Mouse (Mus musculus) embryo, embryonic 10.5 days (tissue): ENCODE measurements around the gene Lpcat1.

Experiments used
- DNase-seq: peaks from one replicate; pipeline ENCODE4 v3.0.0-alpha.2; 2015; ENCODE audit warnings: low spot score

Lpcat1 gene

DNA sequence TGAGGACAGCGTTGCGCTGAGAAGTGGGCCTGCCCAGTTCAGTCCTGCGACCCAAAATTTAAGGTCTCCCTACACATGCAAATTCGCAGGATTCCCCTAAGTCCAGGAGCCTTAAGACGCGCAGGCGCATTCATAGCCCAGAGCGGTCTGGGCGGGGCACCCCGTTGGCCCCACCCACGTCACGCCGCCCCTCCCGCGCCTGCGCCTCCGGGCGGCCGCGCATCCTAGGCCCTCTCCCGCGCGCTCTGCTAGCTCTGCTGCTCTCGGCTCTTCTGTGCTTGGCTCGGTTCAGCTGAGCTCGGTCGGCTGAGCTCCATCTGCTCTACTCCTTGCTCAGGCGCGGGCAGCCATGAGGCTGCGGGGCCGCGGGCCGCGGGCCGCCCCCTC lies at the start of gene Lpcat1:
Lpcat1 (plus strand) TSS at position 164 of the 387 bp plus-strand sequence.
- peak; percentile 95 for DNase-seq

DNA sequence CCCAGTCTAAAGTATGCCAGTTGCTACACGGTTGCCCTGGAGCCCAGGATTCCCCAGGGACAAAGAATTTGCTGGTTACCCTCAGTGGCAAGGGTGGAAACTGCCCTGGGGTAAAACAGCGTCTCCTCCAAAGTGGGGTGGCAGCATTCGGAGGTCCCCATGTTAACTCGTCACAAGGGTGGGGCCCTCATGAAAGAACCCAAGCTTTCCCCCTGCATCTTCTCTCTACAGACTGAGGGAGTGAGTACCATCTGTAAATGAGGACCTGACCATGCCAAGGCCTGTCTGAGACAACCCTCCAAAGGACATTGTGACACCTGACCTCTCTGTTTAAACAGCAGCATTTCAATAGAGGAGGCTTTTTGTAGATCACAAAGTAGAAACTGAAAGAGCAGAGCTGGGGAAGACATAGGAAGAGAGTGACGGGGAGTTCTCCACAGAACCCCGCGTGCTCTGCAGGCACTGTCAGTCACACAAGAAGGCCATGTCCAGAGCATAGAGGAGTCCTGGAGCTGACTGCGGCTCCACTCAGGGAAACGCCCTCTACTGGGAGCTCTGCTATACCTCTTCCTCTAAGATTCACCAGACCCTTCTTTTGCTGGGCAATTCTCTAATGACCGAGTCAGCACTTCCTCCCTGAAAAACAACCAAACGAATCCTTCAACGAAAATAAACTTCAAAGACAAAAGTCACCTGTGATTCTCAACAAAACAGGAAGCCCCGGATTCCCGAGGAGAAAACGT lies 49.3 kb upstream of the Lpcat1 start:
- DNase-seq, result peak; percentile 64

DNA sequence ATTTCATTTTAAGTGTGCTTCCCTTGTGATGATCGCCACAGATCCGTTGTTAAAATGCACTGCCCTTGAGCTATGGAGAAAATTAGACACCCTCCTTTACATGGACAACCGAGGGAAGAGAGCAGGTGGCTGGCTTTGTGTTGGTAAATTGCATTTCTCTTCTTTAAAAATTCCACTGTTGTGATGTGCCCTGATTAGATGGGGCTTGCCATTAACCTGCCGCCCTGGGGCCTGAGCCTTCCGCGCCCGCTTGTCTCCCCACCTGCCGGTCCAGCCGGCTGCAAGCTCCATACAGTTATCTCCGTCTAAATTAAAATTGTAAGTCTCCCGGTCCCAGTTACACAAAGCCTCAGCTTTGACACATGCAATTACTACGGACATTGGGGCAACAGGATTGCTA lies 48.7 kb upstream of the Lpcat1 start:
- no peak for DNase-seq

DNA sequence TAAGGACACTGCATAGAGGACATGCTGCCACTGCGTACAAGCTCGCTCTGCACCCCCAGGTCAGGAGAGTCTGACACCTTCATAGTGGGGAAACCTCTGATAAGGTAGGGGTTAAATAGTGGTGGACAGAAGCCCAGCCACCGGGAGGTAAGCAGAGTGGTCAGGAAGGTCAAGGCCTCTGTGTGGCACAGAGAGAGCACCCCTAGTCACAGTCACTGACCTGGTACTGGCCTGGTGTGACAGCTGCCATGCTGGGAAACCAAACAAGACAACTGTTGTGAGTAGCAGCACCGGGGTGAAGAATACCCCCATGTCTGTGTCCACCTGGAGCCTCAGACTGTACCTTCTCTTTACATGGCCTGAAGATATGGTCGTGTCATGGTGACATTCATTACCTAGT lies 47.8 kb upstream of the Lpcat1 start:
- DNase-seq, result no peak

DNA sequence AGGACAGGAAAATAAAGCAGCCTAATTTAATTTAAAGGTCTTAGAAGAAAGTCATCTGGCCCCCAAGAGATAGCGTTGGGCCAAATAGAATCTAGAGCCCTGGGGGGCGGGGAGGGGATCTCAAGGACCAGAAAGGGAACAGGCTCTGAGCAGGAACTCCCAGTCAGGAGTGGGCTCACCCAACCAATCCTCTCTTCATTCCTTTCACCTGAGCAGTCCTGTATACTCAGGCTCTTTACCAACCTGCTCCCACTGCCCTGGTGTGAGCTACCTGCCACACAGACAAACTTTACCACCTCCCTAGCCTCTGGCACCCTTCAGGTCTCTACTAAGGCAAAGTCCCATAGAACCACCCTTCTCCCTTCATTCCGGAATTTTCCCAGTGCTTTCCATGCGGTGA lies 44.0 kb upstream of the Lpcat1 start:
- no peak for DNase-seq

DNA sequence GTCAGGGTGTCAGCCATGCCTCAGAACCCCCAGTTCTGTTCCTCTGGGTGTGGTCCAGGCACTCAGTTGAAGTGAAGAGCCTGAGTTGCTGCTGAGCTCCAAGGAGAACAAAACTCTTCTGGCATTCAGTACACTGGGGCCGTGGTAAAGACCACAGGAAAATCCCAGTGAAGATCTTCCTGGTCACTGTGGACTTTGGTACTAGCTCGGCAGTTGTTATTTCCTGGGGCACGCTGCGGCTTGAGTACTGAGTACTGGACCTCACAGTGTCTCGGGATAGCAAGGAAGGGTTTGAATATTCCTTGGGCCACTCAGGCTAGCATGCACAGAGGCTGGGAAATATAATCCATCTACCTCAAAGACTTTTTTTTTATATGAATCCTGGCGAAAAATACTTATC lies 42.0 kb upstream of the Lpcat1 start:
- DNase-seq, result no peak

DNA sequence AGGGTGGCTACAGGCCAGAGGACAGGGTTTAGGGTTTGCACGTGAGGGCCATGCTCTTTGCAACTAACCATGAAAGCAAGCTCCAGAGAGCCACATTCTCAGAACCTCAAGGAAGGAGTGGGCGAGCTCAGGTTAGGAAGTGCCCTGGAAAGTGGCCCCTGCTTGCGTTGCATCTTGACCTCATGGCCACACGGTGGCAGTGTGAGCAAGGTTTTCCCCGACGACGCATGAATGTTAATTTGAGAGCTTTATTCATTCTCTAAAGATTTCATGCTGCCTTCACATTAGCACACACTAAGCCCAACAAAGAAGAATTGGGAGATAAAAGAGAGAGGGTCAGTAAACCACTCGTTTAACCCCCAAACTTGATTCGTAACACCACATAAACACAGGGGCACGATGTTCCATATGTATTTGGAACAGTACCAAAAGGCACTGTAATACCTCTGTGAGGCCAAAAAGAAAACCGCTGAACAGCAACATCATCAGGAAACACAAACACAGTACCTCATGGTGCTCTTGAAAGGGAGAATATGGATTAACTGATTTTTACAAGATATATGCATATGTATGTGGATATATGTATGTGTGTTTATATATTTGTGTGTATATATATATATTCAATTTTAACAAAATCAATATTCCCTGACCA lies 41.0 kb upstream of the Lpcat1 start:
- DNase-seq, result peak; percentile 82

DNA sequence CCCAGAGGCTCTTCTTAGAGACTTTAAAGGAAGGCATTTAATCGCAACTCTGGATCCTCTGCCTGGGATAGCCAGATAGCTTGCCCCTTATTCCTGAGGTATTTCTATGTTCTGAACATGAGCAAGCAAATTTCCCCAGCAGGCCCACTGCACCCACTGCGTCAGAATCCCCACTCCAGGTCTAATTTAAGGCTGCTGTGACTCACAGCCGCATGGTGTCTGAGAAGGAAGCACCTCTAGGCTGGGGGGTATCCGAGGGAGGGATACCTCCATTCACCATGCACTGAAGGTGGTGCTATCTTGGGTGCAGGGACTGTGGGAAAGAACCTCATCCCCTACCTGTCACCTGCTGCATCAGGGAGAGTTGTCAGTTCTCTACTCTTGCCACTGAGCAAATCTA lies 40.4 kb upstream of the Lpcat1 start:
- DNase-seq, result no peak

DNA sequence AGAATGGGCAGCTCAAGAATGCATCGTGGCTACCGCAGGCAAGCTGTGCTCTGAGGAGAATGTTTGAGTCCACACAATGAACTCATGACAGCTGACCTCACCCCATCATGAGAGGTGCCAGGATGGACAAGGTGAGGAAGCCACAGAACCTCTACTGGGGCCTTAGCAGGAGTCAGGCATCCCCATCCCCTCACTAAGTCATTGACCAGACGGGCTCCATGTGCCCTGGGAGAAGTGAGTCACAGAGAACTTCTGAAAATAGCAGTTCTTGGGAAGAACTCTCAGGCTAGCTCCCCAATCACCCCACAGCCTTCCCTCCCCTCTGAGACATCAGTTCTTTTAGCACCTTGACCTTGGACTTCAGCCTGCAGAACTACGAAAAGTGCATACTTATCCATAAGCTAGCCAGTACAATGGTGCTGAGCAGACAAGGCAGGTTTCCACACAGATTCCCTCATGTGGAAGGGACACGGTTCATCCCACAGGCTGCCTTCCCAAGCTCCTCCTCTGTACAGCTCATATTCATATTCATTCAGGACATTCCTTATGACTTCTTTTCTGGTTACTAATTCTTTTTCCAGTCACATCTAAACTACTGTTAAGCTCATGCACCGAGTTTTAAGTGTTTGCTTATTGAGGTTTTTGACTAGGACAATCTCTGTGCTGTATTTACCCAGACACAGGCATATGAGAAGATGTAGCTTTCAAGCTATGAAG lies 37.2 kb upstream of the Lpcat1 start:
- DNase-seq, result no peak

DNA sequence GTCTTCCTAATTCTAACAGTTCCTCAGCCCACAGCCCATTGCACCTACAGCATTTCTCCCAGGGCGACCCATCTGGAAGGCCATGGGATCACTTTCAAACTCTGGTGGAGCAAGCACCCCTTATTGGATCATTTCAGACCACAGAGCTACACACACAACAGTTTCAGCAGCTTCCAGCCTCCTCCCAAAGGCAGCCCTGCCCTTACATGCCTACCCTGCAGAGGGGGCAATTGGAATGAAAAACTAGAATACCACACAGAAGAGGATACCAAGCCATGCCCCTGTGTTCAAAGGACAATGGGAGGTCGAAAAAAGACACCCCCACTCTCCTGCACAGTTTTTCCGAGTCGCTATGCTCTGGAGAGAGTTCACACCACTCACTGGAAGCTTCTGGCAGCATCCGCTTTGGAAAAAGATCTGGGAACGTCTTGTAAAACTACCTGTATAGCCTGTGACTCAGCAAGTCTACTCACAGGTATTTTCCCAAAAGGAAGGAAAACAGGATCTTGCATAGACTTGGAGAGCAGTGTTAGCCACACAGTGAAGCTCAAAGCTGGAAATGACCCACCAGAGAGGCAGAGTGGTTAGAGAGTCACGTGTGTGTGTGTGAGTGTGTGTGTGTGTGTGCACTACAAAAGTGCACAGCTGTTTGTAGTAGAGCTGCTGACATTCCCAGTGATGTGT lies 34.4 kb upstream of the Lpcat1 start:
- DNase-seq, result no peak

DNA sequence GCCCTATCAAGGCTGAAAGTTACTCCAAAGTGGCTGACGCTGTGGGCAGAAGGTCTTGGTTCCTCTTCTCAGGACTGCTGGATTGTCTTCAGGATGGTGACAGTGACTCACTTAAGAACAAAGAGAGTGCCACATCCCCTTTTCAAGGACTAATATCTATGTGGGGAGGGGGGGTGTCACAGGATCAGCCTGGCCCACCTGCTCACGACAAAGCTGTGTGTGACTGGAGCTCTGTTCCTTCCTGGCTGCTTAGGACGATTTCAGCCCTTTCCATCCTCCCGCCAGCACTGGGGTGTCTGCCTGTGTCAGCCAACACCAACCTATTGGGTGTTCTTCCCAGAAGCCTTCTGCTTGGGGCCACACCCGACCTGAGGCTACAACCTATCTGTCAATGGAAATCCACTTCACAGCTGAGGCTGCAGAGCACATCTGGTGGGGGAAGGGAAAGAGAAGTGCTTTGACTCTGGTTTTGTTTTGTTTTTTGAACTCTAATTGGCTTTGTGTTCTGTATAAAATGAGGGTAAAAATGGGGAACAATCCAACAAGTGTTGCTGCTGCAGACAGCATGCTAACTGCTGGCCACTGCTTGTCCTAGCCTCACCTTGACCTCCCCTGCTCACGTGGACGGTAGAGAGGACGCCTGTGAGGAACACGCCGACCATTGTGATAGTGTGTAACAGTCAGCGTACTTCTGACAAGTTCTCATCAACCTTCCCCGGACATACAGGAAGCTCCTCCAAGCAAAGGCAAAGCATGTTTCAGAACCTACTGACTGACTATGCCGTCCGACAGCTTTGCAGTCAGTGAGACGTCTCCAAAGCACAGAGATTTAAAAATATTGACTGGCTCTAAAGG lies 33.1 kb upstream of the Lpcat1 start:
- DNase-seq, result no peak

DNA sequence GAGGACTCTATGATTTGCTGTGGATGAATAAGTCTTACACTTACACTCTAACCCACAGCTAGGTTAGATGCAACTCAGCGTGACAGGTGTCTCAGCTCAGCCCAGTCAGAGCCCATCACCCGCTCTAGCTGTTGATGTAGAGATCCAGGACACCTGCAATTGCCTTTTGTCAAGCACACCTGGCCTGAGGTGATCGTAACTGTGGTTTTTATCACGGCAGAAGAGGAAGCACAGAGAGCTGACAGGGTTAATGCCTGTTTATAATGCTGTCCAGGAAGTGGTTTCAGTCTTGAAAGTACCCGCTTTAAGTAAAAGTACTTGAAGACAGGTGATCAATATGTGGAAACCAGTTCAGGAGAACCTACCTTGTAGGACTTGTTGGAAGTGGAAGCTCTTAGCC lies 32.3 kb upstream of the Lpcat1 start:
- DNase-seq, result no peak

DNA sequence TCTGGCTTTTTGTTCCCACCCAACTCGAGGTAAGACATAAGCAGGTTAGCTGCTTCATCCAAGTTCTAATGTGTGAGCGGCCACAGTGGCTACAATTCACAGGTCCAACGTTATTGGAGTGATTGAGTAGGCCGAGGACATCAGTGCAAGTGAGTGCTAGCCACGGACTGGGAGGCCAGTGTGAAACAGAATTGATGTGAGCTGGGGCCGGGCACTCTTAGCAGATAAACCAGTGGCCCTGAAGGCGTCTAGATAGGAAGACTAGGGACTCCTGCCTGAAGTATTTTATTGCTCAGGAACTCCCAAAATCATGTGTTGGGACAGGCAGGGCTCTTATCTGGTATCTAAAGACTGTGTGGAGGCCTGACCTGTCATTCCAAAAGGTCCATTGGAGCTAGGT lies 31.3 kb upstream of the Lpcat1 start:
- DNase-seq, result no peak

DNA sequence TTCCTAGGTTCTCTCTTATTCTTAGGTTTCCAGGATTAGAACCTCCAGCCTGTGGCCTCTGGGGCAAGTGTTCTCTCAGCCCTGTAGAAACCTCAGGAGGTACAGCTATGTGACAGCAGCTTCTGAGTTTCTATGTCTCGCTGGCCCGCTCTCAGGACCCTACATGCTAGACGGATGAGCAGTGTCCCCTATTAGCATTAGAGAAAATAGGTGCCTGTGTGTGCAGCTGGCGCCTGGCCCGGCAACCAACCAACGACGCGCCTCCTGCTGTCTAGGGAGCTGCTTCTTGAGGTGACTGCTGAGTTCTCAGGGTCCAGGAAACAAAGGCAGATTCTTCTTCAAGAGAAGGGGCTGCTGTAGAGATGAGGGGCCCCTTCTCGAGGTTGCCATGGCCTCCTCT lies 27.9 kb upstream of the Lpcat1 start:
- DNase-seq, result no peak

DNA sequence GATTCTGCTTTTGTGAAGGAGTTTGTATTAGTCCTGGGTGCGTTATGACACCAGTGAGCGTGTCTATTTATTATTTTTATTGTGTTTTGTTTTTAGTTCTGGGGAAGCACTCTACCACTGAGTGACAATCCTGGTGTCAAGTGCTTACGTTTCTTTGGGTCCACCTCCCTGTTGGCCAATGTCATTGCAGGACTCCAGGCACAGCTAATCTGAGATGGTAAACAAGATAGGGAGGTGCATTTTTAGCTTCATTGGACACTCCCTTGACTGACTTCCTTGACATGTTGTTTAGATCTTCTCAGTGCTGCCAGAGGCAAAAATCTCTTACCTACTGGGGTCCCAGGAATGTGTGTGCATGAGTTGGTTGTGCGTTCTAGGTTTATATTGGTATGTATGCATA lies 26.0 kb upstream of the Lpcat1 start:
- DNase-seq, result no peak

DNA sequence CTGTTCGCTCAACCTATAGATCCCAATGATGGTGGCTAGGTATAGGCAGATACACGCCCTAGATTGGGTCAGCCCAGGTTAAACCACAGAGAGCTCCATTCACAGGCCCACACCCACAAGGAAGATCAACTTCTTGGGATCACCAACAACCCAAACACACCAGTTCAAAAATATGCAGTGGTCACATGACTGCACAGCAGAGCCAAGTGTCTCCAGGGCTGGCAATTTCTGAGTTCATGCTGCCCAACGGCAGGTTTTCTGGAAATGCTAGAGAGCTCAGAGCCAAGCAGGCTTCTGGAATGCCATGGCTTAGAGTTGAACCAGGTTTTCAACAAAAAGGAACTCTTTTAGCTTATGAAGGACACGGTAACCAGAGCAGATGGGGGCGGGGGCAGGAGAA lies 25.3 kb upstream of the Lpcat1 start:
- no peak for DNase-seq

DNA sequence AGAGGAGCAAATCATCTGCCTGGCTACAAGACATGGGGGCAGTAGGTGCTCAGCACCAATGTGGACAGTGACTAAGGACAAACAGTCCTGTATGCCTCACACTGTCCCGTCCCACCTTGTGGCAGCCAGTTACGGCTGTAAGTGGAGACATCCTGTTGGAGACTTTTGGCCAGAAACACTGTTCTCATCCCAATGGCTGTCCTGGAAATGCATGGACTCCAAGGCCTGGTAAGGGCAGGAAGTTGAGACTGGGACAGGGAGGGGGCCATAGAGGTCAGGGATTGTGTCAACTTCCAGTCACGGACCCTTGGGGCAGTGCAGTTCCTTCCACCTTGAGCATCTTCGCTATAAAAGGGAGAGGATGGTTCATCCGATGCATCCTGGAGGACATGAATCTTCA lies 24.6 kb upstream of the Lpcat1 start:
- DNase-seq, result no peak

DNA sequence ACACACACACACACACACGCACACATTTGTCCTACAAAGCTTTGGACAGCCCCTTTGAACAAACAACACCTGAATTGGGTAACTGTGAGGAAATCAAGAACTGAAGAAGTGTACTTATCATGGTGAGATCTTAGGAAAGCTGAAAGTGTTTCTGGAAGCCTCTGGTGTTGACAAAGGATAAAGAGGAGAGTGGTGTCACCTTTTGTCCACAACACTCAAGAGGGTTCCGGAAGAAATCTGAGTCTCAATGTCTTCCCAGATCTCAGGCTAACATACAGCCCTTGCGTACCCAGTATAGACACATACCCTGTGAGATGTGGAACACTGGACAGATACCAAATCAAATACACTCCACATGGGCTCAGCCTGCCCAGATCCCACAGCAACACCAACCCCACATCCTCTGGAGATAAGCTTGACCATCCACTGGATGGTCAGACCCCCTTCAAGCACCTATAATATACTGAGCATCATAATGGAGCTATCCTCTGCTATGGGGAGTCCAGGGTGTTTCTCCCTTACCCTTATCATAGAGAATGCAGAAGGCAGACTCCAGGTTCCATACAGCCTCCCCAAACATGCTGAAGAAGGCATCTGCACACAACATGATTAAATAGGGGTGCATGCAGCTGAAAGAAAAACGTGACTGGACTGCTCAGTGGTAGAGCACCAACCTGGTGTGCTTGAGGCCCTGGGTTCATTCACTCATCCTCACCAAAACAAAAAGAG lies 23.7 kb upstream of the Lpcat1 start:
- DNase-seq, result no peak

DNA sequence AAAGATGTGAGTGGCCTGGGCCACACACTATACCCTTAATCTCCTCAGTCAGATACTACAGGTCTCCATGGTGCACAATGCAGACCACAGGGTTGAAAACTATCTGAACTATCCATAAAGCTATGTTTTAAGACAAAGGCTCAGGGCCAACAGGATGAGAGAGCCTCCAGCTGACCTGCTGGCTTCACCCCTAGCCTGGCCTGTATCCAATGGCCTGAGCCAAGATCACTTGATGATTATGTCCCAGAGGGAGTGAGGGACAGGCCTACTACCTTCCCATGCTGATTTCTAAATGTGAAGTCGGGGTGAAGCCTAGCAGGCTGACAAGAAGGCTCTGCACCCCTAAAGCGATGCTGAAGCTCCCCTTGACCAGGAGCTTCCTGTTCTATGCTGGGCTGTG lies 21.9 kb upstream of the Lpcat1 start:
- no peak for DNase-seq

DNA sequence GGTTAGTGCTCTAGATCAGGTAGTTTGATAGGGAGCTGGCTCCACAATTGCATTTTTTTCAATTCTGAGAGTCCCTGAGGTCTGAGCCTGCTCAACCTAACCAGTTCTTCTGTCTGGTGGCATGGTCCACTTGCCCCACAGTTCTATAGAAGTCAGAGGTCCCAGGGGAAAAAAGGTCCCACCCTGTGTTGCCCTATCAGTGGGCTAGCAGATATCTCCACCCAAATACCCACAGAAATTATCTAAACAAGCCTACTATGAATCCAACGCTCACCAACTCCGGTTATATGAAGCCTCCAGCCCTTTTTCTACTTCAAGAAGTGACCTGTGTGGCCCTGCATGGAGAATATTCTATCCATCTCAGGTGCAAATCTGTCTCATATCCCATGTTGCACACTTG lies 20.9 kb upstream of the Lpcat1 start:
- no peak for DNase-seq

DNA sequence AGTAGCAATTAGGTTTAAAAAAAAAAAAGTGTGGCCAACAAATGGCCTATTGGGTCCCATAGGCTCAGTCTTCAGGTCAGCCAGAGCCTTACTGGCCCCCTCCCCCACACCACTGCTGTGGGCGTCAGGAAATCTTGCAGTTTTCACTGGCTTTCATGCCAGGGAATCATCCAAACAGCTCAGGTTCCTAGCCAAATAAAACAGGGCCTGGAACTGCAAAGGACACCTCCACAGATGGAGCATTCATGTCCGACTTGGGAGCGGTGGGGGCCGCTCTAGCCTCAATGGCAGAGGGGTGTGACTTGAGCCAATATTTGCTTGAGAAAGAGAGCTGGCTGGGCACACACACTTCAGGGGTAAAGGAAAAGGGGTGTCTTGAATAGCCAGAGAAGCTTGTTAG lies 20.5 kb upstream of the Lpcat1 start:
- peak; percentile 20 for DNase-seq
